Mouse (Mus musculus) lung, postnatal 0 days (tissue): ENCODE data around the gene Tmem198b.
A peak's percentile ranks its signal among the peaks of the same experiment; 100 is the strongest.

ENCODE experiments used
- CTCF ChIP-seq: IDR thresholded peaks from 2 replicates; pipeline ENCODE4 v1.5.1; 2016; ENCODE audit warnings: antibody characterized with exemption, mild to moderate bottlenecking
- EP300 ChIP-seq: IDR thresholded peaks from 2 replicates; pipeline ENCODE4 v1.6.1; 2016; ENCODE audit warnings: antibody characterized with exemption, mild to moderate bottlenecking, control low read depth

DNA sequence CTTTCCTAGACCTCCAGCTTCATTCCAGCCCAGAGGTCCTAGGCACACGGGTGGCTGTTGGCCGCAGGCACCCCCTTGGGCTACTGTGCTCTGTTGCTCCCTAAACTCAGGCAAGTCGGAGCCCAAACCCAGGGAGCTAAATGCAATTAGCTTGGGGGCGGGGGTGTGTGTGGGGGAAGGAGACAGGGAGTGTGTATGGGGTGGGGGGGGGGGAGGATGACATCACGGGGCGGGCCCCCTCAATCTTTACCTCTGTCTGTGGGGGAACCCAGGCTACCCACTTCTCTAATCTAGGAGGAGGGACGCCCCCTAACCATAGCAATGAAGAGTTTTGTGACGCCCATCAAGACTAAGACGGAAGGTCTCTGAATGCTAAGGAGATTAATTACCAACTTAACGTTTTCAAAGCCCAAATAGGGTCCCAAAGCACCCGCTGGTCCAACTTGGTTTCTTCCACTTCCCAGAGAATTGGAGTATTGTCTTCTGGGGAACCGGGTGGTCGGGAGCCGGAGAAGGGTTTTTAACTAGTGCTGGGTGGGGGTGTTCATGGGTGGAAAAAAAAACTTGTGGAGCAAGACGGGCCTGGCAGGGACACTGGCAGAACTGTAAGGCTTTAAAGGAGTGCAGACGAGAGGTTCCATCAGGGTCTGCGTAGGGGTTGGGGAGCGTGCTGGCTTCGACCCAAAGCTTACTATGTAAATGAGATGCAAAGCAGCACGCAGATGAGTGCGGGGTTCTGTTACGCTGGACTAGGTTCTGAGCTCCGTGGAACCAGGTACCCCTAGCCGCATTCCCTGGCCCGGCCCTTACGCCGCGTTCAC lies at the start of gene Tmem198b:
- TF ChIP-seq CTCF (no peak), EP300 (peak; percentile 46; the same call in 1 of the 2 replicates)
